Mouse (Mus musculus) stomach, postnatal 0 days (tissue): ENCODE measurements around the gene Ifitm1.

Experiments
- CTCF ChIP-seq: IDR thresholded peaks from 2 replicates; pipeline ENCODE4 v1.5.1; 2016; ENCODE audit warnings: antibody characterized with exemption, low read depth, mild to moderate bottlenecking, moderate library complexity
- EP300 ChIP-seq: optimal IDR thresholded peaks from 2 replicates; pipeline ENCODE3; 2016; ENCODE audit warnings: antibody characterized with exemption

GRCm38 (mm10) chr7:140966921-140967320 lies at the start of gene Ifitm1:
- no peak for TF ChIP-seq EP300
- TF ChIP-seq CTCF = no peak
